Mouse (Mus musculus): ENCODE measurements at regions not wholly inside any gene's neighbourhood (a gene's known extent, or its start where the extent isn't known, plus 50 kb on each side); places are given as distances from the start of the nearest gene placed in this dataset.

- ATAC-seq (replicated peaks in 1 of 2; ENCODE audit: insufficient read depth in 1 of 2, low FRiP score in 2 of 2, low TSS enrichment in 1 of 2, low read depth in 1 of 2, poor library complexity in 2 of 2, severe bottlenecking in 2 of 2) = no peak
Measured at GRCm38 (mm10) chr12:25991801-25992525, 423.1 kb downstream of the Rnf144a start.

GRCm38 (mm10) chr12:25982545-25982944, 432.5 kb downstream of the Rnf144a start:
- ATAC-seq (replicated peaks in 1 of 2; ENCODE audit: insufficient read depth in 1 of 2, low FRiP score in 2 of 2, low TSS enrichment in 1 of 2, low read depth in 1 of 2, poor library complexity in 2 of 2, severe bottlenecking in 2 of 2) = no peak

GRCm38 (mm10) chr12:25978335-25978734, 436.7 kb downstream of the Rnf144a start:
- ATAC-seq (replicated peaks in 1 of 2; ENCODE audit: insufficient read depth in 1 of 2, low FRiP score in 2 of 2, low TSS enrichment in 1 of 2, low read depth in 1 of 2, poor library complexity in 2 of 2, severe bottlenecking in 2 of 2) = no peak

GRCm38 (mm10) chr12:25958584-25958983, 456.5 kb downstream of the Rnf144a start:
- ATAC-seq (replicated peaks in 1 of 2; ENCODE audit: insufficient read depth in 1 of 2, low FRiP score in 2 of 2, low TSS enrichment in 1 of 2, low read depth in 1 of 2, poor library complexity in 2 of 2, severe bottlenecking in 2 of 2) = no peak

GRCm38 (mm10) chr12:25957547-25957946, 457.5 kb downstream of the Rnf144a start:
- ATAC-seq (replicated peaks in 1 of 2; ENCODE audit: insufficient read depth in 1 of 2, low FRiP score in 2 of 2, low TSS enrichment in 1 of 2, low read depth in 1 of 2, poor library complexity in 2 of 2, severe bottlenecking in 2 of 2) = no peak

- no peak for ATAC-seq (replicated peaks in 1 of 2; ENCODE audit: insufficient read depth in 1 of 2, low FRiP score in 2 of 2, low TSS enrichment in 1 of 2, low read depth in 1 of 2, poor library complexity in 2 of 2, severe bottlenecking in 2 of 2)
Measured at GRCm38 (mm10) chr12:25947107-25947506, 467.9 kb downstream of the Rnf144a start.

- ATAC-seq (replicated peaks in 1 of 2; ENCODE audit: insufficient read depth in 1 of 2, low FRiP score in 2 of 2, low TSS enrichment in 1 of 2, low read depth in 1 of 2, poor library complexity in 2 of 2, severe bottlenecking in 2 of 2) = no peak
Measured at GRCm38 (mm10) chr12:25946121-25946520, 468.9 kb downstream of the Rnf144a start.

- no peak for ATAC-seq (replicated peaks in 1 of 2; ENCODE audit: insufficient read depth in 1 of 2, low FRiP score in 2 of 2, low TSS enrichment in 1 of 2, low read depth in 1 of 2, poor library complexity in 2 of 2, severe bottlenecking in 2 of 2)
Measured at GRCm38 (mm10) chr12:25938856-25939255, 476.2 kb downstream of the Rnf144a start.

- no peak for ATAC-seq (replicated peaks in 1 of 2; ENCODE audit: insufficient read depth in 1 of 2, low FRiP score in 2 of 2, low TSS enrichment in 1 of 2, low read depth in 1 of 2, poor library complexity in 2 of 2, severe bottlenecking in 2 of 2)
Measured at GRCm38 (mm10) chr12:25934946-25935345, 480.1 kb downstream of the Rnf144a start.

- ATAC-seq (replicated peaks in 1 of 2; ENCODE audit: insufficient read depth in 1 of 2, low FRiP score in 2 of 2, low TSS enrichment in 1 of 2, low read depth in 1 of 2, poor library complexity in 2 of 2, severe bottlenecking in 2 of 2) = no peak
Measured at GRCm38 (mm10) chr12:25934526-25934925, 480.5 kb downstream of the Rnf144a start.

- no peak for ATAC-seq (replicated peaks in 1 of 2; ENCODE audit: insufficient read depth in 1 of 2, low FRiP score in 2 of 2, low TSS enrichment in 1 of 2, low read depth in 1 of 2, poor library complexity in 2 of 2, severe bottlenecking in 2 of 2)
Measured at GRCm38 (mm10) chr12:25926367-25926766, 488.7 kb downstream of the Rnf144a start.

GRCm38 (mm10) chr12:25924526-25924925, 490.5 kb downstream of the Rnf144a start:
- no peak for ATAC-seq (replicated peaks in 1 of 2; ENCODE audit: insufficient read depth in 1 of 2, low FRiP score in 2 of 2, low TSS enrichment in 1 of 2, low read depth in 1 of 2, poor library complexity in 2 of 2, severe bottlenecking in 2 of 2)

- no peak for ATAC-seq (replicated peaks in 1 of 2; ENCODE audit: insufficient read depth in 1 of 2, low FRiP score in 2 of 2, low TSS enrichment in 1 of 2, low read depth in 1 of 2, poor library complexity in 2 of 2, severe bottlenecking in 2 of 2)
Measured at GRCm38 (mm10) chr12:25923772-25924171, 491.3 kb downstream of the Rnf144a start.

- peak in 1 of 2 experiments; percentile 71; a peak in 2 of 4 replicates for ATAC-seq (replicated peaks in 1 of 2; ENCODE audit: insufficient read depth in 1 of 2, low FRiP score in 2 of 2, low TSS enrichment in 1 of 2, low read depth in 1 of 2, poor library complexity in 2 of 2, severe bottlenecking in 2 of 2)
Measured at GRCm38 (mm10) chr12:25905614-25906013, 509.4 kb downstream of the Rnf144a start.

GRCm38 (mm10) chr12:25896543-25896942, 518.5 kb downstream of the Rnf144a start:
- ATAC-seq (replicated peaks in 1 of 2; ENCODE audit: insufficient read depth in 1 of 2, low FRiP score in 2 of 2, low TSS enrichment in 1 of 2, low read depth in 1 of 2, poor library complexity in 2 of 2, severe bottlenecking in 2 of 2) = no peak

GRCm38 (mm10) chr12:25895691-25896090, 519.4 kb downstream of the Rnf144a start:
- ATAC-seq (replicated peaks in 1 of 2; ENCODE audit: insufficient read depth in 1 of 2, low FRiP score in 2 of 2, low TSS enrichment in 1 of 2, low read depth in 1 of 2, poor library complexity in 2 of 2, severe bottlenecking in 2 of 2) = no peak

- ATAC-seq (replicated peaks in 1 of 2; ENCODE audit: insufficient read depth in 1 of 2, low FRiP score in 2 of 2, low TSS enrichment in 1 of 2, low read depth in 1 of 2, poor library complexity in 2 of 2, severe bottlenecking in 2 of 2) = no peak
Measured at GRCm38 (mm10) chr12:25891391-25892167, 523.5 kb downstream of the Rnf144a start.

GRCm38 (mm10) chr12:25890722-25891121, 524.3 kb downstream of the Rnf144a start:
- ATAC-seq (replicated peaks in 1 of 2; ENCODE audit: insufficient read depth in 1 of 2, low FRiP score in 2 of 2, low TSS enrichment in 1 of 2, low read depth in 1 of 2, poor library complexity in 2 of 2, severe bottlenecking in 2 of 2) = peak in 1 of 2 experiments; percentile 42; a peak in 1 of 4 replicates
